Mouse (Mus musculus): ENCODE measurements around the gene Aff1.

The Aff1 gene

DNA sequence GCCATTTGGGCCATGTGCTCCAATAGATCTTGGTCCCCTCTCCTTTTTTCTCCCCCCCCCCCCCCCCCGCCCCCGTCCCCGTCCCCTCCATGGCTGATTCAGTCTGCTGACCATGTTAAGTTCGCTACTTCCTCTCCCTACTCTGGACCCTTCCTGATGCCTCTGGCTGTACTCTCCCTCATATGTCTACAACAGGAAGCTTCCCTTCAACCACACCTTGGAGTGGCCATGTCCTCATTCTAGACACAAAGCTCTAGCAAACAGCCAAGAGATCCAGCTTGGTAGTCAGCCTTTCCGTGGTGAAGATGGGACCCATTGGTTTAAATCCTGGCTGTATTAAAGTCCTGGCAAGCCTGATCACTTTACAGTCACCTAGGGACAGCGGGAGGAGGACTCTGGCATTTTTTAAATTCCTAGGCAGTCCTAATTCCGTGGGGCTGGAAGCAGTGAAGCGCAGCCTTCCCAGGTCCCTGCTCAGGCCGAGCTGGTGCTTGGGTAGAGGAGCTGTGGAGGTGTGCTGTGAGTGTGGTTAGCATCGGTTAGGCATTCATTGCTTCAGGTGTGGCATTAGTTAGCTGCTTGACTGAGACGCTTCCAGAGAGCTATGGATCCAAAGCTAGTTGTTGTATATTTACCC, 144.1 kb downstream of the Aff1 start:
- no peak for DNase-seq (ENCODE audit: low spot score in 2 of 2)

DNA sequence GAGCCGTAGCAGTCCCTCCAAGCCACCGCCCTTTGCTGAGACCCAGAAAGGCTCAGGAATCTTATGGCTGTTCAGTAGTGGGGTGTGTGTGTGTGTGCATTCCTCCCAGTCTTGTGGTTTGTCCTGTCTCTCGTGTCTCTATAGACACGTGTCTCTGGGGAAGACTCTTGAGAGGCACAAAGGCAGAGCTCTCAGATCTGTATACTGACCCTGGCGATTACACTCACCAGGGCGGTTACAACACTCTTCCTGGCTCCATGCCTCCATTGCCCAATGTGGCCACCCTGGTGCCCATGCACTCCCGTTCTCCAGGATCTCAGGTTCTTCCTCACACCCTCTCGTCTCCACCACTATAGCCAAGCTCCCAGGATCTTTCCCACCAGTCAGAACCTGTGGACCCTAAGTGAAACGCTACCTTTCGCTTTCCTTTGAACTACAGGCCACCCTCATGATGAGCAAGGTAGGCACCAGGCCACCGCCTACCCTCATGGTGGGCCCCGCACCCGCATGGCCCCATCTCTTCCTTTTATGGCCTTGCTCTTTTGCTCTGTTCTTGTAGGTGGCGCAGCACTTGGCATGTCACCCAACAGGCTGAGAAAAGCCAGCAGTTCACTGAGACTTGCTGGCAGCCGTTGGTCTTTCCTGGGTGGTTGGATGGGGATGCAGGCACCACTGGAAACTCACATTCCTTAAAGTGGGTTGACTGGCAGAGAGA, 146.5 kb downstream of the Aff1 start:
- no peak for DNase-seq (ENCODE audit: low spot score in 2 of 2)

DNA sequence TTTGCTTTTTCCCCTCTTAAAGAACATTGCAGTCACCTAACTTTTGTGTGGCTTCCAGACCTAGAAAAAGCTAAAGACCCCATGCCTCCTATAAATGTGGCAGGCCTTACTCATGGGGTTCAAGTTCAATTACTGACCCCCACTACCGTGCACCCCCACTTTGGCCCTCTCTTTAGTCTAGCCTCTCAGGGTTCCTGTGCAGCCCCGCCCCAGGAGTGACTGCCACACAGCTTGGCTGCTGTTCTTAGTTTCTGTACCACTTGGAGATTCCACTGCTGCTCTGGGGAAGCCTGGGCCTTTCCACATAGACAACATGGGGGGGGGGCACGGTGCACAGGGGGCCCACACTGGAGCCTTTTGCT, 147.1 kb downstream of the Aff1 start:
- no peak for DNase-seq (ENCODE audit: low spot score in 2 of 2)

DNA sequence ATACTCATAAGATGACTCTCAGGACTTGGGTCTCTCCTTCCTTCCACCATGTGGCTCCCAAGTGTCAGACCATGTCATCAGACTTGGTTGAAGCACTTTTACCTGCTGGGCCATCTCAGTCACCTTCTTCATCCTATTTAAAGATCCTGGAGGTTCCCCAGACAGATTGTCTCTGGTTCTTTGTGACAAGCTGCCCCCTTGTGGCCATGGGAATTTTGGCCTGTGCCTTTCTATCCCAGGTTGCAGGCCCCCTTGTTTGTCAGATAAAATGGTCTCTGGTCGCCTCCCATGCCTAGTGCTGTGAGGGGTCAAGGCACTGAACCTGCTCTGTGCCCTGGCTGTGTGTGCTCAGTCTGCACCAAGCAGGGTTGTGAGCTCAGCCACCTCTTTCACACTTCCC, 151.8 kb downstream of the Aff1 start:
- DNase-seq (ENCODE audit: low spot score in 2 of 2) = peak in 1 of 2 experiments; percentile 42

DNA sequence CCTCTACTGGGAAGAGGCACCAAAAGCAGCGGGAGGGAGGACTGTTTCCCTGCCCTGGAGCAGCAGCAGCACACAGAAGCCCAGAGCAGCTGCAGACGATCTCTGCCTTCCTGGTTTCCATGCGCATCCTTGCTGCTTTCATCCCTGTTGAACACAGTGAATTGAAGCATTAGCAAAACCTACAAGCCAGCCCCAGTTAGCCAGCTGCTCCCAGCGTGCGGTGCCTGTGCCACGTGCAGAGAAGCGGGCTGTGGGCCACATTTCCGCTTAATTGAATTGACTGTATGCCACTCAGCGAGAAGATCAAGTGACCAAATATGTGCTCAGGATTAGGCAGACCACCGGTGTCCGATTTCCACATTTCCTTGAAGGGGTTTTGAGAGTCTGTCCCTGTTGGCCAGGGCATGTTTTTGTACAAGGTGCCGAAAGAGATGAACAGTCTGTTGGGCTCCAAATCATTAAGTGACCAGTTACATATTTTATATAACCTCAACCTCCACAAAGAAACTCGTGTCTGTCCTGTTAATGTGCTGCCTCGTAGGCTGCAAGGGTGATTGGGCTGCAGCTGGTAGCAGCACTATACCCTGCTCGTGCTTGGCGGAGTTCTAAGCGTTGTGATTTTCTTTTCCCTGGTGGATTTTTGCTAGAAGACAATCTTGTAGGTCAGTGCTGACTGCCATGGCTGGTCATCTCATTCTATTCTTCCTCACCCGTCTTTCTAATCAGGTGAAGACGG, 153.4 kb downstream of the Aff1 start:
- DNase-seq (ENCODE audit: low spot score in 2 of 2) = peak in 1 of 2 experiments; percentile 31

DNA sequence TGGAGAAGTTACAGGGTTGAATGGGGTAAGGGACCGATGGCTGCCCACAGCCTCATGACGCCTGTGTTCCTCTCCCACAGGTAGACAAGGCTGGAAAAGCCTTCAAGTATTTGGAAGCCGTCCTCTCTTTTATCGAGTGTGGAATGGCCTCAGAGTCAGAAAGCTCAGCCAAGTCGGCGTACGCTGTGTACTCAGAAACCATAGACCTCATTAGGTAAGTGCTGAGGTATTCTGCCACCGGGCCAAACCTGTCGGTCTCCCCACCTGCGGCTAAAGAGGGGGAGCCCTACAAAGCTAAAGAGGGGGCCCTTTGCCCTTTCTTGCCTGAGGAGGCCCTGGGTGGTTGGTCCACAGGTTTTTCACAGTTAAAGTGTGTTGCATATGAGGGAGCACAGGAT, 154.0 kb downstream of the Aff1 start:
- DNase-seq (ENCODE audit: low spot score in 2 of 2) = no peak

DNA sequence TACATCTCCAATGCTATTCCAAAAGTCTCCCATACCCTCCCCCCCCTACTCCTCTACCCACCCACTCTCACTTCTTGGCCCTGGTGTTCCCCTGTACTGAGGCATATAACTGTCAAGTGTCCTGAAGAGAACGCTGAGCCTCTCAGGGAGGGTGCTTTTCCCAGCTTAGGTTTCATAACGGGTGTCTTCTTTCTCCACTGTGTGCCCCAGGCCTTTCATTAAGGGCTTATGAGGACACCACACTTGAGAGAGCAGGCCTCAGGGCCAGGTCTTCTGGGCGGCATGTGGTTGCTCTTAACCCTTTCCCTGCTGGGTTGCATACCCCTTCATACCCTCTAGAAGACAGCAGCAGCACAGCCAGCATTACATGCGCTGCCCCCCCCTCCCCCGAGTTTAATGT, 154.4 kb downstream of the Aff1 start:
- DNase-seq (ENCODE audit: low spot score in 2 of 2) = no peak

DNA sequence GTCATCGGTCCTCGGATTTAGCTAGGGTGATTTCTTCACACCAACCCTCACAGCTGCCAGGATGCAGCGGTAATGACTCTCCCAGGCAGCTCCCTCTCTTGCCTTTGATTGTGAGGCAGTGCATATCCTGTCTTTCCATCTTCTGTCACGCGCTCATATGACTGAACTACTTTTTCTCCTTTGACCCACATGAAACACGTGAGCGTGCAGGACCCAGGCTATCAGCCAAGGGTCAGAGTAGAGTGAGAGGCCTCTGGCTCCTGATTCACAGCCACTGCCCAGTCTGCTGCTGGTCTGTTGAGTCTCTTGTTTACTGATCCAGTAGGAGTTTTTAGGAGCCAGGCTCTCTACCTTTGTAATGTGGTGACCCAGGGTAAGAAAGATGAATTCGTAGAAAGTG, 156.4 kb downstream of the Aff1 start:
- DNase-seq (ENCODE audit: low spot score in 2 of 2) = no peak

DNA sequence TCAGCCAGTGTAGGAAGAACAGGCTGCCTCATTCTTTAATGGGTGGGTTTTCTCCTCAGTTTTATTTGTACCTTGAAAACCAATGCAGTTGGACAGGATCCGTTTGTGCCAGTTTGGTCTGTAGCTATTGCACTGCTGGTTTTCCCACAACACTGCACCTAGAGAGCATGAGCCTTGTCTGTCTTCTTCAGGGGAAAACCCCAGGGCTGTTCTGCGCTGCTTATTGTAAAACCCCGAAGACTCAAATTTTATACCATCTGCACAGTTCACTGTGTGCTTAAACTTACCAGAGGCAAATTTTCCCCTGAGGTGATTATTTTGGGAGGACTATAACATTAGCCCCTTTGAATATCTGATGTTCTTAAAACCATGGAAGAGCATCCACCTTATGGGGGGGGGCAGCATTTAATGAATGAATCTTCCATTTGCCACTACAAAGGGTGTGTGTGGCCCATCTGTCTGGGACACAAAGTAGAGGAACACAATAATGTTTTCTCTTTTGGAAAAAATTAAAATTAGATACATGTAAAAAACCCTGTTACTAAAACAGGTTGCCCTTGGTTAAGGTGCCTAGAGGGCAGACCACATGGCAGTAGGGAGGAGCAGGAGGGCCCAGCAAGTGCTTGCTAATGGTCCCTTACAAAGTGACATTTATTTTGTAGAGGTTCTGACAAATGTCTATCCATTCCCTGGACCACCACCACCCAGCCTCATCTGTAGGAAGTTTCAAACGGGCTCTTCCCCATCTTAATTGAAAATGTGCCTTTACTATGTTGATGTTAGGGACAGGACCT, 160.8 kb downstream of the Aff1 start:
- DNase-seq (ENCODE audit: low spot score in 2 of 2) = no peak

DNA sequence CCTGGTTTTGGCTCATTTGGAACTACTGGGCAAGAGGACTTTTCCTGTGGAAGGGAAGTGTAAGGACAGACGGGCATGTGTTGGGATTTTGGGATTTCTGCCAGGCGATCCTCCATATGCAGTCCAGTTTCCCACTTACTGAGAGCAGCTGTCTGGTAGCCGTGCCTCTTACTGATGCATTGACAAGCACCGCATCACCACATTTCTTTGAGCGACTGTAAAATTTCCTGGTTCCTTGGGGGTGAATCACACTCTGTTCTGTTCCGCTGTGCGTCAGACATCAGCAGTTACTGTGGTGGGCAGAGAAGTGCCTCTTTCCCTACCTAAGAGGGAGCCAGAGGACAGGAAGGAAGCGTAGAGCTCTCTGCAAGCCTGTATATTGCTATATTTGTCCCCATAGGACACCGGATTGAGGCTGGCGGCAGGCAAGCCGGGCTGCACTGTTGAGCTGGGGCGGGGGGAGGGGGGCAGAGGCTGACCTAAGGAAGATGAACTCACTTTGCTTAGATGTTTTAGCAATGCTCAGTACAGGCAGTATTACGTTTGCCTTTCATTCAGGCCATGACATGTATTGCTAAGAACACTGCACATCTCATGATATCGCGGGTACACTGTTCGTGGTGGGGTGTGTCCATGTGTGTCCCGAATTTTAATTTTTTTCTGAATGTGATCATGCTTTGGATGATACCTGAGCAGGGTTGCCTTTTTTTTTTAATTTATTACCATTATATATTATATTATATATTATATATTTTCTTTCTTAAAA, 162.1 kb downstream of the Aff1 start:
- peak; percentile 43 for DNase-seq (ENCODE audit: low spot score in 2 of 2)

DNA sequence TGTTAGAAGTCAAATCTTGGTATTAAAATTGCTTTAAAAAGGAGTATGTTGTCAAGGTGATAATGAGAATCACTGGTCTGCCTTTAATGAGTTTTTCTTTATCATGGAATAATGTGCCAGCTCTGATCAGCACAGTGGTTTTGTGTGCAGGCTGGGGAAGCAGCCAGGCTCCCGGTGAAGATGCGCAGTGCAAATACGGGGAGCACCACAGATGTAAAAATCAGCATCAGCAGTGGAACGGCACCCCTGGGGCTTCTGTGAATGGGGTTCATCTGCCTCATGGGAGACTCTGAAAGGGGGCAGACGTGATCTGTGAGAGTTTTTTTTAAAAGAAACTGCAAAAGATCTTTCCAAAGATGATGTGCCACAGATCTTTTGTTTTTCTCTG, 162.6 kb downstream of the Aff1 start:
- no peak for DNase-seq (ENCODE audit: low spot score in 2 of 2)

DNA sequence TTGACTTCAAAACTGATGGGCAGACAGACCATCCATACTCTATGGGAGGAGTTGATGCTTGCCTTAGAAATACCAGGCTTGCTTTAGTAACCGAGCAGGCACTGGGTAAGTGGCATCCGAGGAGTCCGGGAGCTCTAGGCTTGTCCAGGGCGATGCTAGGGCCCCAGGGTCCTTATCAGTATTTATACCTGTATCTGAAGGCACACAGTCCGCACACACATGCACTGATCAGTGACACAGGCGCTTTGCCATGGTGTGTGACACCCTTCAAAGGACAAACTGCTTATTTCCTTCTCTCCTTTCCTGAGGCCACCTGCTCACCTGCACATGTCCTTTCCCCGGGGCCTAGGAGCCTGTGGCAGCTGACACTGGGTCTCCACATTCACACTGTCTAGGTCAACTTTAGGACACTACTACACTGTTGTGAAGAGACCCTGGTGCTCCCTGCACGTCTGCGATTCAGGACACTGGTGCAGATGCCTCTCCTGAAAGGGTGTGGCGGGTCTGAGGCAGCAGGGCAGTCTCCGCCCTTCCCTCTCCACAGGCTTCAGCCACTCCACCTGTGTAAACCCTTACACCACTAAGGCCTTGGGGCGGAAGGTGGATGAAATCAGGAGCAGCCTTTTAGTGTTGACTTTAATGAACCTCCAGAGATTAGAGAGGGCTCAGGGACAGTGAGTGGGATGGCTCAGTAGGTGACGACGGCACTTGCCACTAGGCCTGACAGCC, 163.5 kb downstream of the Aff1 start:
- no peak for DNase-seq (ENCODE audit: low spot score in 2 of 2)

DNA sequence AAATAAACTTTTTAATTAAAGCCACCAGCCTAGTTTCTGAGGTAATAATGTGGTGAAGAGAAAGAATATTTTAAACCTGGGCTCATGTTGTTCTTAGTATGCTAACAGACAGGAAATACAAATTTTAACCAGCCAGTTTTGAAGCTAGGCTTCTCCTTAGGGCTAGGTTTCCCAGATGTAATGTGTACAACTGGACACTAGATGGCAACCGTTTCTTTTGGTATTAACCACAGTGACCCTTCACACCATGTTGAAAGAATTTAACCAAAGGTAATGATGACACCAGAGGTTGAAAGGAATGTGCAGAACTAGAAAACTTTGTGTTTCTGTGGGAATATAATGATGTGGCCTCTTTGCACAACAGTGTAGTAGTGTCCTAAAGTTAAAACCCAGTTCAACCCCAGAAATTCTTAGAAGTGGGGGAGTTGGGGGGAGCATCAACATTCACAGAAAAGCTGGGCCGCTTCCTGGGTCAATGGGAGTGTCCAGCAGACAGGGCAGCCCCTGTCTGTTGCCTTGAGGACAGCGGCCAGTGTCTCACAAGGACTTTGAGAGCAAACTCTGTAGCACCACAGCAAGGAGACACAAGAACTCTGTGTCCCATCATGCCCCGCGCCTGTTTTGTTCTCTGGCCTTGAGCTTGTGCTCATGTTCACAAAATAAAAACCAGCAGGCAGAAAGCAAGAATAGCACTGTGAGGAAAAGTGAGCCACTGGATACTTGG, 164.3 kb downstream of the Aff1 start:
- no peak for DNase-seq (ENCODE audit: low spot score in 2 of 2)

DNA sequence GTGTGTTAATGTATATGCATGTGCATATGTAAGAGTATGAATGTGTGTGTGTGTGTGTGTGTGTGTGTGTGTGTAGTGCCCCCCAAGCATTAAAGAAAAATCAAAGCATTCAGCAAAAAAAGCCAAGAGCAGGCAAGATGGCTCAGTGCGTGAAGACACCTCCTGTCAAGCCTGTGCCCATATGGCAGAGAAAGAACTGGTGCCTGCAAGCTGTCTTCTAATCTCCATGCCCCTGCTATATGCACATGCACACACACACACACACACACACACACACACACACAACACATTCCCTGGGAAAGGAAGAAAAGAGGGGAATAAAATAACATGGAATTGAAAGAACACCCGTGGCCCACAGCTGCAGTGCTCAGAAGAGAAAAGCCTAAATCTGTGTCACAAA, 165.0 kb downstream of the Aff1 start:
- no peak for DNase-seq (ENCODE audit: low spot score in 2 of 2)

DNA sequence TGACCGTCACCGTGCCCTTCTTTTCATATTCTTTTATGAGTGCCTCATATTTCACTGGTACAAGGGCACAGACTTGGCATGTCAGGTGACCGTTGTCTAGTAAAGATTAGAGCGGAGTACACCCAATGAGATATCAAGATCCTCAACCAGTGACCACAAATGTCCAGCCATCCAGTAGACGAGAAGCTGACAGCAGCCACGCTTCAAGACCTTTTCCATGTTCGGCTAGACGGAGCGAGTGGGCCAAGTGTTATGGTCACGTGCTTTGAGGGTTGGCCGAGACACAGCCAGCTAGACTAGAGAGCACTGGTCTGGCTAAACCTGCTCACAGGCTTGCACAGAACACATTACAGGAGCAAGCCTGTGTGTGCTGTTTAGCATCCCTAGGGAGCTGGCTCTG, 168.4 kb downstream of the Aff1 start:
- DNase-seq (ENCODE audit: low spot score in 2 of 2) = no peak

DNA sequence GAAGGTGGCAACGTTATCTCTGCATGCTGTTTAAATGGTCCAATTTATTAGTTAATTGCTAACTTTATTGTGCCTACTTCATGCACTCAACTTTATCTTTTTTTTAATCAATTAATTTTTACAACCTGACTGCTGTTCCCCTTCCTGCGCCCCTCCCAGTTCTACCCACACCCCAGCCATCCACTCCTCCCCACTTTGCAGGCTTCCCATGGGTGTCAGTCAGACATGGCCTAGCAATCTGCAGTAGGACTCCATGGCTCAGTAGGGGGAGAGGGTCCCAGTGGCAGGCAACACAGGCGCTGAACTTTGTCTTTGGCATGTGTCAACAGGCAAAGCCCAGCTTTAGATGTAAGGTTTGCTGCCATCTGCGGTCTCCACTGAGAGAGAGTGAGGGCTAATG, 171.6 kb downstream of the Aff1 start:
- DNase-seq (ENCODE audit: low spot score in 2 of 2) = no peak

DNA sequence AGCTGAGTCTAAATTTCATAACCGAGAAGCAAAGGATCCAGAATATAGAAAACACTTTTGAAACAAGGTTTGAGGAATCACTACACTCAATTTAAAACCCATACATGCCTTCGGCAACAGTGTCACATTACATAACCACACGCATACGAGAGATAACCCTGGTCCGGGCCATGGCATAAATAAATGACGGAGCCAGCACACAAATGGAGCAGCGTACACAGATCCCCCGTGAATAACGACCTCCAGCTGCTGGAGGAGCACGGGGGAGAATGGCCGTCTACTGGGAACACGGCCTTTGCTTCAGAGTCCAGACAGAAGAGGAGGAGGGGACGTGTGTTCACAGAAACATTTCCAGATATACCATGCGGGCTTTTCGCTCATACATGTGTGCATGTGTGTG, 197.6 kb downstream of the Aff1 start:
- no peak for DNase-seq (ENCODE audit: low spot score in 2 of 2)

DNA sequence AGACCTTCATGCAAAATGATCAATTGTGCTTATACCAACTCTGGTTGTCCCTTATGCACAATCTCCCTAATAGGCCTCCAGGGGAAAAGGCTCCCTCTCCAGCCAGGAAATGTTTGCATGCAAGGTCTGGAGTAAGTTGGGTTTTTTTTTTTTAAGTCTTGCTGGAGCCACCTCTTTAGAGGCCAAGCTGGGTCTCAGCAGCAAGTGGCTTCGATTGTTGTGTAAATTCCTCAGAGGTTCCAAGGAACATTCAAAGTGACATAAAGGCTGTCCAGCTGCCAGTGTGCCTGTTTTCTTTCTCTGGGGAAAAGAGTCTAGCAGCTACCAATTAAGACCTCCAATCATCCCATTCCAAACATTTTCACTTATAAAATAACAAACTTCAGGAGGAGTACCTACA, 206.1 kb downstream of the Aff1 start:
- no peak for DNase-seq (ENCODE audit: low spot score in 2 of 2)
